Mouse (Mus musculus) spleen, postnatal 4 days (tissue): ENCODE measurements around the gene Pomc.
A peak's percentile ranks its signal among the peaks of the same experiment; 100 is the strongest.
"Not testable (repeated sequence)": the region's sequence is repeated elsewhere in the genome, so short reads cannot be mapped to it uniquely, and the experiment has no call there.

Source experiments
- DNase-seq, 2 experiments: peaks; one replicate each; pipeline ENCODE4 v3.0.0; 2022; ENCODE audit warnings: low spot score in 2 of 2

The Pomc gene

GRCm38 (mm10) chr12:3954651-3955050, at the start of gene Pomc:
Gene Pomc, plus strand, starts transcription at chr12:3954951.
- DNase-seq, result no peak

GRCm38 (mm10) chr12:3905436-3905835, 49.3 kb upstream of the Pomc start:
- DNase-seq, result no peak

GRCm38 (mm10) chr12:3906308-3906707, 48.4 kb upstream of the Pomc start:
- no peak for DNase-seq

GRCm38 (mm10) chr12:3907008-3907407, 47.7 kb upstream of the Pomc start:
- no peak for DNase-seq

GRCm38 (mm10) chr12:3907418-3907817, 47.3 kb upstream of the Pomc start:
- no peak for DNase-seq

- no peak for DNase-seq
Measured at GRCm38 (mm10) chr12:3910466-3911093, 44.2 kb upstream of the Pomc start.

GRCm38 (mm10) chr12:3911831-3912348, 42.9 kb upstream of the Pomc start:
- no peak for DNase-seq

GRCm38 (mm10) chr12:3915852-3916251, 38.9 kb upstream of the Pomc start:
- DNase-seq, result no peak

- DNase-seq, result no peak
Measured at GRCm38 (mm10) chr12:3917668-3918341, 36.9 kb upstream of the Pomc start.

GRCm38 (mm10) chr12:3918577-3918976, 36.2 kb upstream of the Pomc start:
- no peak for DNase-seq

- DNase-seq, result no peak
Measured at GRCm38 (mm10) chr12:3919423-3919822, 35.3 kb upstream of the Pomc start.

GRCm38 (mm10) chr12:3926127-3926526, 28.6 kb upstream of the Pomc start:
- DNase-seq, result peak; percentile 43 to 78

GRCm38 (mm10) chr12:3928841-3929240, 25.9 kb upstream of the Pomc start:
- no peak for DNase-seq

GRCm38 (mm10) chr12:3930090-3930865, 24.5 kb upstream of the Pomc start:
- DNase-seq, result not testable (repeated sequence)

- DNase-seq, result no peak
Measured at GRCm38 (mm10) chr12:3942026-3942425, 12.7 kb upstream of the Pomc start.

GRCm38 (mm10) chr12:3944454-3945073, 10.2 kb upstream of the Pomc start:
- no peak for DNase-seq

GRCm38 (mm10) chr12:3947503-3947902, 7.2 kb upstream of the Pomc start:
- no peak for DNase-seq

- DNase-seq, result no peak
Measured at GRCm38 (mm10) chr12:3955371-3955770, 620 bp downstream of the Pomc start.

- no peak for DNase-seq
Measured at GRCm38 (mm10) chr12:3956351-3956750, 1.6 kb downstream of the Pomc start.

- DNase-seq, result peak; percentile 62 to 83
Measured at GRCm38 (mm10) chr12:3959791-3960543, 5.2 kb downstream of the Pomc start.

GRCm38 (mm10) chr12:3960553-3960952, 5.8 kb downstream of the Pomc start:
- DNase-seq, result no peak
